Mouse (Mus musculus) C2C12 (cell line): ENCODE measurements at regions not wholly inside any gene's neighbourhood (a gene's known extent, or its start where the extent isn't known, plus 50 kb on each side); places are given as distances from the start of the nearest gene placed in this dataset.

Experiments
- H3K27me3 ChIP-seq: one replicate; pipeline ENCODE4 v1.6.1; 2011; ENCODE audit not compliant: control insufficient read depth, insufficient read depth, insufficient read length
- H3K36me3 ChIP-seq: one replicate; pipeline ENCODE4 v1.6.1; 2011; ENCODE audit not compliant: control insufficient read depth, insufficient read depth
- H3K4me3 ChIP-seq: one replicate; pipeline ENCODE4 v1.5.1; 2011; ENCODE audit warnings: mild to moderate bottlenecking, control low read depth; ENCODE audit not compliant: poor library complexity, insufficient read depth, severe bottlenecking
- H3K79me2 ChIP-seq: one replicate; pipeline ENCODE4 v1.6.1; 2011; ENCODE audit not compliant: control insufficient read depth, insufficient read depth
- H3K79me3 ChIP-seq: one replicate; pipeline ENCODE4 v1.6.1; 2011; ENCODE audit warnings: low read depth, control low read depth
- H3ac ChIP-seq: one replicate; pipeline ENCODE3; 2011; ENCODE audit warnings: low read depth; ENCODE audit not compliant: control insufficient read depth, insufficient read length
- CEBPB ChIP-seq: IDR thresholded peaks from one replicate; pipeline ENCODE4 v1.6.1; 2011; ENCODE audit warnings: low read depth, mild to moderate bottlenecking, control low read depth, moderate library complexity
- CTCF ChIP-seq: IDR thresholded peaks from one replicate; pipeline ENCODE4 v1.5.1; 2011; ENCODE audit not compliant: control insufficient read depth, insufficient read depth, insufficient read length
- FOSL1 ChIP-seq: IDR thresholded peaks from one replicate; pipeline ENCODE4 v1.8.0; 2011; ENCODE audit warnings: mild to moderate bottlenecking, low read length; ENCODE audit not compliant: poor library complexity, insufficient read depth, severe bottlenecking
- MAX ChIP-seq: IDR thresholded peaks from one replicate; pipeline ENCODE4 v1.6.1; 2011; ENCODE audit warnings: mild to moderate bottlenecking, control low read depth
- MYOD1 ChIP-seq: IDR thresholded peaks from one replicate; pipeline ENCODE4 v1.6.1; 2011; ENCODE audit warnings: low read depth; ENCODE audit not compliant: control insufficient read depth, insufficient read length
- MYOG ChIP-seq: IDR thresholded peaks from one replicate; pipeline ENCODE4 v1.6.1; 2011; ENCODE audit not compliant: control insufficient read depth, insufficient read length; ENCODE audit errors: extremely low read depth
- USF1 ChIP-seq: IDR thresholded peaks from one replicate; pipeline ENCODE4 v1.6.1; 2011; ENCODE audit warnings: low read depth, mild to moderate bottlenecking, control low read depth, moderate library complexity

DNA sequence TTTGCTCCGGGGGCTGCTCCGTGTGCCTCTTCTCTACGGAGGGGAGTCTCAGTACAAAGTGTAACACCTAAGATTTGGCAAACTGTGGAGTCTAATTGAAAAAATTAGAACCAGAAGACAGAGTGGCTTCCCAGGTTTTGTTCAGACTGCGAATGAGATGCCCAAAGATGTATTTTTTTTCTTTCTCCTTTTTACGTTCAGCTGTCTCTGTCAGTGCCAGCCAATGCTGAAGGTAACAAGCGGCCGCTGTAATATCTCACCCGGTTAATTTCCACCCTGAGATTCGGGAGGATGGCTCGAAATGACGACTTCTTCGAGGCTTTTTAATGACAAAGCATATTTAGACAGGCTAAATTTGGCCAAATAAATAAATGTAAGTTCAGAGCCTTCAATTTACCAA, 101.1 kb upstream of the Armc2 start:
- no peaks in the 10 kb centered on the region for H3K79me2 ChIP-seq
- TF ChIP-seq MYOD1: no peak
- TF ChIP-seq MYOG: no peak
- TF ChIP-seq CTCF: no peak
- TF ChIP-seq FOSL1: no peak
- TF ChIP-seq CEBPB: no peak
- TF ChIP-seq USF1: no peak
- no peak for TF ChIP-seq MAX
- H3K36me3 ChIP-seq: no peaks in the 10 kb centered on the region
- no peaks in the 10 kb centered on the region for H3K79me3 ChIP-seq
- no peak overlapping the region for H3K4me3 ChIP-seq
- H3K27me3 ChIP-seq: no peaks in the 10 kb centered on the region
- no peak overlapping the region for H3ac ChIP-seq

DNA sequence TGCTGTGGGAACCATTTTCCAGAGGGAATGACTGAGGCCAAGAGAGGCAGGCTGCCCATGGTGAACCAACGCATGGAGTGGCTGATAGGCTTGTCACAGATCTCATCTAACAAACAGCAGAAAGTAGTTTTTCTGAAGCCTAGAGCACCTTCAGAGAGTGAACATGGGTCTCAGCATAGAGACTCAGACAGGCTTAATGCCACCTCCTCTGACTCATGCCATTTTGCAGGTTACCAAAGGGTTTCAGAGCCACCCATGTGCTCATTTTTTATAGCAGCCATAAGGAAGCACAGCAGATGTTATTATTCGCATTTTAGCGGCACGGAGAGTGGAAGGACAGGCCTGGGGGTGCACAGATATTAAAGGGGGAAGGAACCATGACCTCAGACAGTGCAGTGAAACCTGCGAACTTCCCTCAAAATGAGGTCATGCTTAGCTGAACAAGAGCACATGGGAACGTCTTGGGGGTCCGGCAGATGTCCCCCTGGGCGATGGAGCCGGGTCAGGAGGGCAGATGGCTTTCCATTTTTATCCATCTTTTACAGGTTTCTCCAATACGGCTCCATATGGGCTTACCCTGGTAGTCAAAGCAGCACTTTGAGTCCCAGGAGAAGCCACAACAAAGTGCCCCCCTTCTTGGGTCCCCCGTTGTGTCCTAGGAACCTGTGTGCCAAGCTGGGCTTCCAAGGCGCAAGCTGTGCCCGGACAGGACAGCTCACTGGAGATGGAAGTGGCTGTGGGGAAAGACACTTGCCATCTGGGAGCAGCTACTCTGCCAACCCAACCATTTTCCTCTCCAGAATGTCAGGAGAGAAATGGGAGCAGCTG, 100.3 kb upstream of the Armc2 start:
- Histone ChIP-seq H3K36me3 (no peaks in the 10 kb centered on the region), H3K4me3 (no peak overlapping the region), H3K27me3 (no peaks in the 10 kb centered on the region), H3K79me3 (no peaks in the 10 kb centered on the region), H3K79me2 (no peaks in the 10 kb centered on the region), H3ac (no peak overlapping the region)
- TF ChIP-seq FOSL1 (no peak), MAX (no peak), USF1 (no peak), MYOD1 (no peak), MYOG (no peak), CEBPB (no peak), CTCF (no peak)

DNA sequence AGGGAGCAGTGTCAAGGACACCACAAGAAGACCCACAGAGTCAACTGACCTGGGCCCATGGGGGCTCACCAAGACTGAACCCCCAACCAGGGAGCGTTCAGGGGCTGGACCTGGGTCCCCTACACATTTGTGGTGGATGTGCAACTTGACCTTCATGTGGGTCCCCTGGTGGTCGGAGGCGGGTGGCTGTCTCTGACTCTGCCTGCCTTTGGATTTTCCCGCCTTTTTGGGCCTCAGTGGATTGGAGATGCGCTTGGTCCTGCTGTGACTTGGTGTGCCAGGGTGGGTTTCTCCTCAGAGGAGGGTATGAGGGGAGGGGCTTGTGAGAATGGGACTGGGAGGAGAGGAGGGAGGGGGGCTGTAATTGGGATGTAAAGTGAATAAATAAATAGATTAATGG, 99.3 kb upstream of the Armc2 start:
- H3ac ChIP-seq: no peak overlapping the region
- H3K4me3 ChIP-seq: no peak overlapping the region
- no peak for TF ChIP-seq CEBPB
- no peak for TF ChIP-seq USF1
- H3K36me3 ChIP-seq: no peaks in the 10 kb centered on the region
- H3K79me3 ChIP-seq: no peaks in the 10 kb centered on the region
- H3K27me3 ChIP-seq: no peaks in the 10 kb centered on the region
- H3K79me2 ChIP-seq: no peaks in the 10 kb centered on the region

DNA sequence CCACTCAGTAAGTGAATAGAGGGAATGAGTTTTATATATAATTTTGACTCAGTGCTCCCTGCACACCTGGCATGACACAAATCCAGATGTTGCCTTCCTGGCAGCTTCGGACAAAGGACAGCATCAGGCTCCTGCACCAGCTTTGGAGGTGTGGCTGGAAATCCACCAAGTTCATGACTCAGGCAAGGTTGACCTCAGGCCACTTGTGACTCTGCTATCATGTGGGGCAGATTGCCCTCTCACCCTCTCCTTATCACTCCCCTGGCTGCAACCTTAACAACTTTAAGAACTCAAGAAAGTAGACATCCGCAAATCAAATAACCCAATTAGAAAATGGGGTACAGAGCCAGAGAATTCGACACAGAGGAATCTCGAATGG, 97.7 kb upstream of the Armc2 start:
- H3K79me3 ChIP-seq: no peaks in the 10 kb centered on the region
- TF ChIP-seq MAX: no peak
- no peak for TF ChIP-seq CEBPB
- no peak for TF ChIP-seq FOSL1
- TF ChIP-seq MYOG: no peak
- no peak for TF ChIP-seq MYOD1
- TF ChIP-seq USF1: no peak
- TF ChIP-seq CTCF: no peak
- H3K4me3 ChIP-seq: no peak overlapping the region

DNA sequence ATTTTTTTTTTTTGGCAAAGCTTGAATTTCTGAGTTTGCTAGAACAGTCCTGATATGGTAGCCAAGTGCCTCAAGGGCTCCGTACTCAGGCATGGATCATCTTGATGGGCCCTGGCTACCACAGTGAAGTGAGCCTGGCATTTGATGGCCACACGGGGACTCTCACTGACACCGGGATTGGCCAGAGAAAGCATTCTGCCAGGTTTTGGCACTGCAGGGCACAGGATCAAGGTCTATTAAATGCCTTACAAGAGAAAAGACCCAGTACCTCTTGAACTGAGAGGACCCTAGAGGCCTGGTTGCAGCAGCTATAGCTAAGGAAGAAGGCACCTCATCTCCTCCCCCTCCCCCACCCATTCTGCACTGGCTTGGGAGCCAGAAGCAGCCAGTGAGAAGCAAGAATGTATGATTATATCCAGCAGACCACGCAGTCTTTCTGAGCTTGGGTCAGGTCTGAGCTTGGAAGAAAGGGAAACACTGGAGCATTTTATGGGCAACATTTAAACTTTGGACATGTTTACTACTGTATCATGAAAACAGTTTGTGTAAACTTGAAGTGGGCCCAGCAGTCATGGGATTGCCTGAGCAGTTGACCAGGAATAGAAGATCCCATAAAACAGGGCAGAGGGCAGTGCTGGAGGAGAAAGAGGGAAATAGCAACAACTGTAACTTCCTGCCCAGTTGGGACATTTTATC, 97.1 kb upstream of the Armc2 start:
- TF ChIP-seq MAX (no peak), FOSL1 (no peak)
- H3K27me3 ChIP-seq: no peaks in the 10 kb centered on the region
- no peaks in the 10 kb centered on the region for H3K36me3 ChIP-seq
- H3ac ChIP-seq: no peak overlapping the region
- H3K79me3 ChIP-seq: no peaks in the 10 kb centered on the region
- H3K4me3 ChIP-seq: no peak overlapping the region
- H3K79me2 ChIP-seq: no peaks in the 10 kb centered on the region

More for the DNA sequence above, 97.7 kb upstream of the Armc2 start:
- H3K36me3 ChIP-seq: no peaks in the 10 kb centered on the region
- H3K27me3 ChIP-seq: no peaks in the 10 kb centered on the region
- no peaks in the 10 kb centered on the region for H3K79me2 ChIP-seq
- H3ac ChIP-seq: no peak overlapping the region

DNA sequence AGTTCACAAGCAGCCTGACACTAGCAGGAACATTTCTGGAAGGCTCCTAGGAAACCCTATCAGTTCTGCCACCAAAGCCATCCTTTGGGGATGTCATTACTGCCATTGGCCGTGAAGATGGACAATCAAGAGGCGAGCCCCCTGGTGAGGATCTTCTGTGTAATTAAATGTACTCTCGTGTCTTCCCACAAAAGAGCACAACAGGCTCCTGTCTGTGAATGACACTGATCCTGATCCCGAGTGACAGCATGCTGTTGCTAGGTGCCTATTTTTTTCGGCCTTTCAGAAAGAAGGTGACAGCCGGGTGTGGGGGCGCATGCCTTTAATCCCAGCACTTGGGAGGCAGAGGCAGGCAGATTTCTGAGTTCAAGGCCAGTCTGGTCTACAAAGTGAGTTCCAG, 92.5 kb upstream of the Armc2 start:
- H3K79me2 ChIP-seq: no peaks in the 10 kb centered on the region
- TF ChIP-seq CEBPB (no peak), MAX (no peak), FOSL1 (no peak), MYOG (no peak), CTCF (no peak), USF1 (no peak), MYOD1 (no peak)
- H3ac ChIP-seq: no peak overlapping the region
- H3K36me3 ChIP-seq: no peaks in the 10 kb centered on the region
- no peaks in the 10 kb centered on the region for H3K27me3 ChIP-seq
- H3K79me3 ChIP-seq: no peaks in the 10 kb centered on the region
- H3K4me3 ChIP-seq: no peak overlapping the region
